19 mouse cellular contexts compared by ENCODE assay signal in the genomic region with DNA sequence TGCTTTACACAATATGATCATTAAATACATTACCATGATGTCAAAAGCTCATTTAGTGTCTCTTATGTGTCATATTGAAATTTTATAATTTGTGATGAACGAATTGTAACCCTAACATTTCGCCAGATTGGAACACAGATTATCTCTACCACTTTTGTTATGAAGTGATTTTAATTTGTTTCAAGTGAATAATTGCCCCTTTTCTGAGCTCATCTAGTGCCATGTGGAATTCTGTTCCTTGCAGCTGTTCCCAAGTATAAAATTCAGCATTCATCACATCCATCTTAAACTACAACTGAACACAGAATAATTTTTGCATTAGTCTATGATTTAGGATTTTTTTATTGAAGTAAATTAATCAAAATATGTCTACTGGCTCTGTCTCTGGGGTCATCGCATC.
"Had no signal": no experiment of that assay in that cellular context is flagged by ENCODE, and none has a peak within 500 bp of the region (broad histone marks: within the 10 kb centered on the region; RNA-seq: fewer than 3 reads in every experiment).

No protein-coding gene starts in this region.

- H3K4me1 ChIP-seq: stomach, embryonic 15.5 days had no signal

- H3K9ac ChIP-seq: lung, embryonic 14.5 days; midbrain, embryonic 12.5 days; neural tube, embryonic 13.5 days; neural tube, embryonic 15.5 days; stomach, embryonic 15.5 days had no signal

- ATAC-seq: midbrain, embryonic 16.5 days had no signal

- H3K4me2 ChIP-seq: lung, embryonic 14.5 days; midbrain, embryonic 12.5 days; neural tube, embryonic 13.5 days; neural tube, embryonic 15.5 days; stomach, embryonic 15.5 days had no signal

- H3K27me3 ChIP-seq: midbrain, embryonic 12.5 days; neural tube, embryonic 13.5 days; neural tube, embryonic 15.5 days; stomach, embryonic 15.5 days had no signal

- H3K36me3 ChIP-seq: midbrain, embryonic 10.5 days; midbrain, embryonic 12.5 days; neural tube, embryonic 13.5 days; neural tube, embryonic 15.5 days; stomach, embryonic 15.5 days had no signal

- DNase-seq: lung, adult 18-20 months; lung, embryonic 14.5 days; lung, postnatal 10 days; lung, postnatal 4 days; midbrain, embryonic 14.5 days; retina, postnatal 1 day; right cerebral cortex, adult 18-20 months; right cerebral cortex, postnatal 14 days; thymus, adult 2 months; thymus, postnatal 25 days; thymus, postnatal 4 days had no signal

- H3K27ac ChIP-seq: midbrain, embryonic 10.5 days; midbrain, embryonic 12.5 days; neural tube, embryonic 13.5 days; neural tube, embryonic 15.5 days; stomach, embryonic 15.5 days; stomach, postnatal 0 days had no signal

- H3K9me3 ChIP-seq: midbrain, embryonic 10.5 days; midbrain, embryonic 12.5 days; neural tube, embryonic 13.5 days; neural tube, embryonic 15.5 days; stomach, embryonic 15.5 days had no signal

- H3K4me3 ChIP-seq: midbrain, embryonic 10.5 days; midbrain, embryonic 12.5 days; myocyte; neural tube, embryonic 13.5 days; neural tube, embryonic 15.5 days; stomach, embryonic 15.5 days had no signal
